Mouse (Mus musculus) heart, embryonic 15.5 days (tissue): ENCODE data around the gene March8. TPM values are rescaled to one million over a fixed set of nuclear protein-coding genes. Genes with fewer than 3 reads are reported as not detected.
A peak's percentile ranks its signal among the peaks of the same experiment; 100 is the strongest.

ENCODE experiments used
- ATAC-seq: fragments of 200-750 bp; cut with Nextera tagmentation; replicated peaks from 2 replicates; pipeline ENCODE4 v1.8.0; 2017; ENCODE audit warnings: low read depth, moderate TSS enrichment; ENCODE audit not compliant: insufficient number of reproducible peaks, insufficient read depth, low FRiP score
- H3K27ac ChIP-seq: fragments of 300-500 bp; sonication (generic); 2 replicates; pipeline ENCODE4 v1.5.1; 2015; ENCODE audit warnings: mild to moderate bottlenecking, inconsistent platforms
- H3K27me3 ChIP-seq: fragments of 300-500 bp; sonication (generic); 2 replicates; pipeline ENCODE4 v1.6.1; 2015; ENCODE audit warnings: inconsistent platforms
- H3K36me3 ChIP-seq: fragments of 300-500 bp; sonication (generic); 2 replicates; pipeline ENCODE4 v1.6.1; 2015; ENCODE audit warnings: mild to moderate bottlenecking, inconsistent platforms
- H3K4me1 ChIP-seq: fragments of 300-500 bp; sonication (generic); replicated peaks from 2 replicates; pipeline ENCODE4 v1.6.1; 2015; ENCODE audit warnings: inconsistent platforms
- H3K4me2 ChIP-seq: fragments of 300-500 bp; sonication (generic); 2 replicates; pipeline ENCODE4 v1.6.1; 2015; ENCODE audit warnings: inconsistent platforms, mild to moderate bottlenecking, moderate library complexity
- H3K4me3 ChIP-seq: fragments of 300-500 bp; sonication (generic); 2 replicates; pipeline ENCODE4 v1.5.1; 2015; ENCODE audit warnings: mild to moderate bottlenecking, inconsistent platforms
- H3K9ac ChIP-seq: fragments of 300-500 bp; sonication (generic); 2 replicates; pipeline ENCODE4 v1.6.1; 2015; ENCODE audit warnings: mild to moderate bottlenecking, inconsistent platforms
- H3K9me3 ChIP-seq: fragments of 300-500 bp; sonication (generic); replicated peaks from 2 replicates; pipeline ENCODE4 v1.6.1; 2016; ENCODE audit warnings: inconsistent platforms
- WGBS: fragments of 180-500 bp; shearing (Covaris S2); methylation state at CpG from one replicate; pipeline ENCODE4 v1.1.7; 2015; ENCODE audit warnings: mixed read lengths; 5-methylcytosine and 5-hydroxymethylcytosine counted together
- polyA plus RNA-seq: library from polyadenylated mRNA; unstranded; fragments of >200 nt; fragmentation: Nextera tagmentation; extraction: Ambion mirVana; gene quantifications from 2 replicates; pipeline ENCODE4 v1.2.1, GENCODE M21; 2015

The March8 gene
- polyA plus RNA-seq, 1 experiment from 2014 or later, result 21.8 TPM

DNA sequence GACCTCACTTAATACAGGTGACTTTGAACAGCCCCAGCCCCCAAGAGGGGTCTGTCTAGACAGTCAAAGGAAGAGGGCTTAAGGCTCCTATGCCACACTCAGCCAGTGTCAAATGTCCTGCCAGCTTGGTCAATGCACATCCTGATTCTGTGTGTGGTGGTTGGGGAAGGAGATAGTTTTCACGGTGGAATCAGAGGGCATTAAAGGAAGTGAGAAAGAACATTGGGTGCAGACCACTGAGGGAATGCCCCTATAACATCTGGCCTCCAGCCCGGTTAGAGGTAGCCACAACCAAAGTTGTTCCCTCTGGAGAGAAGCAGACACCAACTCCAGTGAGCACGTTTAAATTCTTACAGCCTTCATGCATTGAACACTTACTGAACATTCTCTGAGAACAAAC, 89.7 kb downstream of the March8 start:
- H3K4me3 ChIP-seq, result no peak overlapping the region
- no peak overlapping the region for H3K27ac ChIP-seq
- no peaks in the 10 kb centered on the region for H3K9me3 ChIP-seq
- no peak for ATAC-seq
- no peaks in the 10 kb centered on the region for H3K36me3 ChIP-seq
- H3K4me2 ChIP-seq, result no peak overlapping the region
- WGBS, result 75% methylated on average over 3 of the region's 3 CpGs
- no peaks in the 10 kb centered on the region for H3K4me1 ChIP-seq
- no peaks in the 10 kb centered on the region for H3K27me3 ChIP-seq
- H3K9ac ChIP-seq, result no peak overlapping the region

DNA sequence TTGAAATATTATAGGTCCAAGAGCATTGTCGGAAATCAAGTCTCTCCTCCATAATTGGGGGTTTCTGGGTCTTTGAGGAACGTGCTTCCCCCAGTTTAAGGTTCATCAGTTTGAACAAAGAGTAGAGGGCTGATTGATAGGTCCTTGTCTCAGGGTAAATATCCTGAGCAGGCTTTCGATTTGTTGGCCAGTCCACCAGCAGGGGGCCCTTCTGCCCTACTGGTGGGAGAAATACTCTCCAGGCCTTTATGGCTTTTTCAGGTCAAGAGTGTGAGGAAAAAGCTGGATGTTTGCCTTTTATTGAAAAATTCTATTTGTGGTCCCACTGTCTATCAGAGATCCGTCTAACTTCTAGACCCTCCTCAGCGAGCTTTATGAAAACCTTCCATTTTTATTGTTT, 90.5 kb downstream of the March8 start:
- H3K27me3 ChIP-seq, result no peaks in the 10 kb centered on the region
- no peak overlapping the region for H3K9ac ChIP-seq
- H3K36me3 ChIP-seq, result no peaks in the 10 kb centered on the region
- H3K4me3 ChIP-seq, result no peak overlapping the region
- no peaks in the 10 kb centered on the region for H3K4me1 ChIP-seq
- no peak overlapping the region for H3K27ac ChIP-seq
- WGBS, result 48% methylated on average over 5 of the region's 5 CpGs
- no peaks in the 10 kb centered on the region for H3K9me3 ChIP-seq
- ATAC-seq, result no peak
- H3K4me2 ChIP-seq, result no peak overlapping the region

DNA sequence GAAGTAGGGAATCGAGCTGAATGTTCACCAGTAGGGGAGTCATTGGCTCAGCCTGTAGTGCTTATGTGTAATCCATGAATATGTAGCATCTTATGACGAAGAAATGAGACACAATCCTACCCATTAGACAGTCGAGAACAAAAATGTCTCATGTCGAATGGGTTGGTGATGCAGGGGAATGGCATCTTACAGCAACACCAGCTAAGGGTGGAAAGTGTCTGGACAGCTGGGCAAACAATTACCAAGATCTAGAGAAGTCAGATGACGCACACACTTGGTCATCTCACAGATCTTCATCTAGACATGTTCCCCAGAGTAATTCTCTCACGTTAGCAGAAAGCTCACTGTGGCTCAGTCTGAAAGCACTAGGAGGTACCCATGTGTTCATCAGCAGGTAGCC, 101.0 kb downstream of the March8 start:
- peaks cover 16% of the 10 kb centered on the region for H3K4me1 ChIP-seq
- H3K4me2 ChIP-seq, result no peak overlapping the region
- ATAC-seq, result no peak
- no peak overlapping the region for H3K27ac ChIP-seq
- H3K9ac ChIP-seq, result no peak overlapping the region
- H3K27me3 ChIP-seq, result no peaks in the 10 kb centered on the region
- H3K36me3 ChIP-seq, result no peaks in the 10 kb centered on the region
- 78% methylated on average over 6 of the region's 6 CpGs for WGBS
- H3K4me3 ChIP-seq, result no peak overlapping the region
- no peaks in the 10 kb centered on the region for H3K9me3 ChIP-seq

DNA sequence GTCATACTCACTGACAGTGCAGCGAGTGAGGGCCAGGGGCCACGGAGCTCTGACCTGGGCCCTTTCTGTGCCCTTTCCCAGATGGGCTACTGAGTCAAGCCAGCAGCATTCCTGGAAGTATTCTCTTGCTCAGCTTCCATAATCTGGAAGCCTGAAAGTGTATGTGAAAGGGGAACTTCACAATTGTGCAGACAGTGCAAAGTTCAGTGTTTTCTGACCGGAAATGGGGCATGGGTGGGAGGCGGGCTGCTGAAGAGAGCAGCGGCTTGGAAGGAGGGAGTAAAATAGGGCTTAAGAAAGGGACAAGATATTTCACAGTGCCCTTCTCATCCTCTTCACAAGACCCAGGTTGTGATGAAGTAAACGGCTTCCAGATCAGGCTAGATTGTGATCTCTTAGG, 101.7 kb downstream of the March8 start:
- Histone ChIP-seq H3K36me3 (no peaks in the 10 kb centered on the region), H3K4me2 (no peak overlapping the region), H3K27ac (no peak overlapping the region), H3K4me1 (peaks cover 16% of the 10 kb centered on the region), H3K27me3 (no peaks in the 10 kb centered on the region), H3K9me3 (no peaks in the 10 kb centered on the region), H3K4me3 (no peak overlapping the region), H3K9ac (no peak overlapping the region)
- 78% methylated on average over 6 of the region's 6 CpGs for WGBS
- no peak for ATAC-seq

DNA sequence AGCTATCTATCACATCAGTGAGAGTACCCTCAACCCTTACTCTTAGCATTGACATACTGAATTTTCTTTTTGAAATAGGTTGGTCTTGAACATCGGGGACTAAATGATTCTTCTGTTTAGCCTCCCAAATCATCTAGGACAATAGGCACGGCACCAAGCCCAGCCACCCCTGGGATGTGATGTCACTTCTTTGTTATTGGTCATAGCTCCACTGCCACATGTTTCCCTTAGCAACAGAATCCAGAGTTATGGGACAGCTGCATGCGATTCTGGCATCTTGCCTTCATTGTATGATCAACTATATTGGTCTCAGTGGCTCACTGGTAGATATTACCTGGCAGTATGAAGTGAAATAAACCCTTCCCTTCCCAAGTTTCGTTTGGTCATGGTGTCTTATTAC, 102.6 kb downstream of the March8 start:
- no peak; the same call in 1 of the 2 replicates for ATAC-seq
- H3K4me1 ChIP-seq, result peaks cover 16% of the 10 kb centered on the region
- WGBS, result 49% methylated on average over 4 of the region's 4 CpGs
- H3K27ac ChIP-seq, result peak overlapping the region; percentile 77
- no peaks in the 10 kb centered on the region for H3K27me3 ChIP-seq
- 0 out of 2 replicates have a peak overlapping the region, but pooled peaks have one; percentile 21 for H3K4me2 ChIP-seq
- H3K4me3 ChIP-seq, result no peak overlapping the region
- H3K9me3 ChIP-seq, result no peaks in the 10 kb centered on the region
- no peaks in the 10 kb centered on the region for H3K36me3 ChIP-seq
- H3K9ac ChIP-seq, result no peak overlapping the region

DNA sequence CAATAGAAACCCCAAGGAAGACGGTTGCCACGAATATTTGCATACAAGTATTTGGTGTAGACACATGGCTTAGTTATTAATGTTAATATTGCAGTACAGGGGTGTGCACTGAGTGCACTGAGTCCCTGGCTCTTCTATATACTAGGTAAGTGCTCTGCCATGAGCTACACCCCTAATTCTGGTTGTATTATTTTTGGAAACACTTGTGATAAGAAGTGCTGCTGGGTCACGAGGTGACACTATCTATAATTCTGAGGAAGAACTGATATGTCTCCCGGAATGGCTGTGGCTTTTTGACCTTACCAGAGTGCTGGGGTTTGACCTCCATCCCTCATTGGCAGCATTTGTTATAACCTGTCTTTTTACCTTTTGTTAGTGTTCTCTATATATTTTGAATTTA, 103.0 kb downstream of the March8 start:
- 27% methylated on average over 4 of the region's 4 CpGs for WGBS
- no peaks in the 10 kb centered on the region for H3K27me3 ChIP-seq
- H3K9me3 ChIP-seq, result no peaks in the 10 kb centered on the region
- H3K4me1 ChIP-seq, result peaks cover 16% of the 10 kb centered on the region
- 0 out of 2 replicates have a peak overlapping the region, but pooled peaks have one; percentile 21 for H3K4me2 ChIP-seq
- no peak overlapping the region for H3K4me3 ChIP-seq
- no peak overlapping the region for H3K9ac ChIP-seq
- peak; percentile 83 for ATAC-seq
- peak overlapping the region; percentile 77 for H3K27ac ChIP-seq
- H3K36me3 ChIP-seq, result no peaks in the 10 kb centered on the region

DNA sequence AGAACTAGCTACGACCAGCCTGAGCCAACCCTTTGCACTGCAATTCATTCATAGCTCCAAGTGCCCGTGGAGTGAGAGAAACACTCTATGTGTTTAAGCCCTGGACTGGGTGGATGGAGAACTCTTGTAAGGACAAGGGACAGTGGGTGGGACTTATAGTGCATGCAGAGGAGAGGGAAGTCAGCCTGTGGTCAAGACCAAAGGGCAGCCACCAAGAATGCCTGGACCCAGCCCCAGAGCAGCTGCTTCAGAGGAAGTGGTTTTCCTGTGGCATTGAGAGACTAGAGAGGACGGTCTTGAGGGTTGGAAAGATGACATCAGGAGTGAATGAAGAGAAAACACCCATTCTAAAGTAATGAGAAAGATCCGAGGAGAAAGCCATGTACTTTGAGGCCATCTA, 118.0 kb downstream of the March8 start:
- Histone ChIP-seq H3K27me3 (peaks cover 16% of the 10 kb centered on the region), H3K4me3 (no peak overlapping the region), H3K27ac (no peak overlapping the region), H3K9me3 (no peaks in the 10 kb centered on the region), H3K36me3 (no peaks in the 10 kb centered on the region), H3K4me1 (peaks cover 5% of the 10 kb centered on the region), H3K9ac (no peak overlapping the region), H3K4me2 (no peak overlapping the region)
- no peak for ATAC-seq
- 75% methylated on average over 4 of the region's 4 CpGs for WGBS

DNA sequence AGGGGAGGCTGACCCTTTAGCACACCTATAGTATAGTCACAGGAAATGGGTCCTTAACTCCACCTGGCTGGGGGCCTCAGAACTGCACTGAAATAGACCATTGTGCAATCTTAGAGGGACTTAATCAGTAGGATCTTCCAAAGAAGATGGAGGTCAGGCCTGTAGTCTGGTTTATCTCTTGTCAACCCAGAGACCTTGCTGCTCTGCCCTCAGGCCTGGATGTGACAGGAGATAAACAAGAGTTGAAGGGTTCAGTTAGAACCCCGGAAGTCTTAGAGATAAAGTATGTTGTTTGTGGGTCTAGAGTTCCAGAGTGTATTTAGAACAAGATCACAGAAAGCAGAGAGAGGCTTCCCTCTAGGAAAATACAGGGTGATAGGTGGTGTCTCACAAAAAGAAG, 118.7 kb downstream of the March8 start:
- WGBS, result 40% methylated on average over 1 of the region's 1 CpGs

DNA sequence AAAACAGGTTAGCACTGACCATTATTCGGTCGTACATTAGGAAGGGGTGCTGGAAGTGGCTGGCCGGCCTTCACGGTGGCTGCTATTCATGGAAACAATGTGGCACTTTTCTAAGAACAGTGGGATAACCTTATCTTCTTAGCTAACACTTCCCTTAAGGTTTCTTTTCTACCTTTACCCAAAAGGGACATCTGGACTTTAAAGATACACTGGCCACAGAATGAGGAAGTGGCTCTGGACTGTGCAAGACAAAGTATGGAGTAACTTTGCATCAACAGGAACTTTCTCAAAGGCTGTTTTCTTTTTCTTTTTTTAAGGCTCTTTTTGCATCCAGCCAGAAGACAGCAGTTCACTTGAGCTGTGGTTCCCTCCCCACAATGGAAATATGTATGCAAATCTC, 120.9 kb downstream of the March8 start:
- WGBS, result 52% methylated on average over 4 of the region's 4 CpGs
- H3K27ac ChIP-seq, result no peak overlapping the region
- H3K9ac ChIP-seq, result no peak overlapping the region
- no peak for ATAC-seq
- no peak overlapping the region for H3K4me3 ChIP-seq
- H3K4me2 ChIP-seq, result no peak overlapping the region
- no peaks in the 10 kb centered on the region for H3K36me3 ChIP-seq
- H3K4me1 ChIP-seq, result peaks cover 9% of the 10 kb centered on the region
- H3K27me3 ChIP-seq, result peaks cover 36% of the 10 kb centered on the region
- no peaks in the 10 kb centered on the region for H3K9me3 ChIP-seq

More for the DNA sequence above, 118.7 kb downstream of the March8 start:
- ATAC-seq, result no peak
- no peaks in the 10 kb centered on the region for H3K9me3 ChIP-seq
- H3K4me1 ChIP-seq, result peaks cover 9% of the 10 kb centered on the region
- no peak overlapping the region for H3K4me3 ChIP-seq
- no peaks in the 10 kb centered on the region for H3K36me3 ChIP-seq
- no peak overlapping the region for H3K9ac ChIP-seq
- peaks cover 23% of the 10 kb centered on the region for H3K27me3 ChIP-seq
- no peak overlapping the region for H3K27ac ChIP-seq
- H3K4me2 ChIP-seq, result no peak overlapping the region

Other genes starting within 250 kb of the March8 start
- gene Tmcc1, start 144.5 kb upstream of the March8 start, polyA plus RNA-seq, result 10.4 and 10.7 TPM in 2 replicates
- 30.1 and 34.2 TPM in 2 replicates for gene Washc2, start 130.0 kb upstream of the March8 start, polyA plus RNA-seq
- 2.8 and 3.0 TPM in 2 replicates for gene Zfand4, start 73.8 kb upstream of the March8 start, polyA plus RNA-seq
- 2.3 and 2.4 TPM in 2 replicates for gene Alox5, start 123.2 kb downstream of the March8 start, polyA plus RNA-seq
- not detected in 2 replicates for gene Olfr211, start 151.1 kb downstream of the March8 start, polyA plus RNA-seq
- 0.04 and 0.05 TPM in 2 replicates for gene Olfr212, start 168.5 kb downstream of the March8 start, polyA plus RNA-seq
- not detected in 2 replicates for gene Olfr213, start 200.4 kb downstream of the March8 start, polyA plus RNA-seq
- gene Gm5580, start 213.1 kb downstream of the March8 start, polyA plus RNA-seq, result 0.23 and 0.68 TPM in 2 replicates
- not detected in 2 replicates for gene Olfr214, start 216.2 kb downstream of the March8 start, polyA plus RNA-seq
- gene Olfr215, start 246.2 kb downstream of the March8 start, polyA plus RNA-seq, result not detected in 2 replicates